ENCODE assay signal across 9 mouse cellular contexts in the genomic region with DNA sequence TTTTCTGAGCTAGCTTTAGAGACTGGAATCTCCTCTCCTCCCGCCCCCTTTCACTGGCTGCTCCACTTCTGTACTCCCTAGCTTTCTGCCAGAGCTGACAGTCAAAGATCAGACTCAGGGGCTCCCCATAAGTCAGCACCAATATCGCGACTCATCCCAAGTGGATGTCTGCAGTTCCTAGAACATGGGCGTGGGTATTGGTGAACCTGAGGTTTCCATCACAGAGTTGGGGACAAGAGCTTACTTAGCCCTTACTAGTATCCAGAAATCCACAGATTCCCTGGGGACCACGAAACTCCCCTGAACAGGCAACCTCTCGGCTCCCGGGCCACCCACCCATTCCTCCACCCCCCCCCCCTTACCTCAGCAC. TPM values are rescaled to one million over a fixed set of nuclear protein-coding genes. Genes with fewer than 3 reads are reported as not detected.
A peak's percentile ranks its signal among the peaks of the same experiment; 100 is the strongest.
DNase-seq lines count a peak whose midpoint lies in the region; ATAC-seq lines count a peak whose summit lies in the region.
"Had no signal": no experiment of that assay in that cellular context is flagged by ENCODE, and none has a peak within 500 bp of the region (broad histone marks: within the 10 kb centered on the region; RNA-seq: fewer than 3 reads in every experiment).

No protein-coding gene starts in this region.

- H3K9ac ChIP-seq in kidney, embryonic 15.5 days = no peak overlapping the region
- no peak overlapping the region for H3K9ac ChIP-seq in embryonic facial prominence, embryonic 15.5 days
- peak overlapping the region; percentile 81 for H3K9ac ChIP-seq in hindbrain, embryonic 16.5 days (ENCODE audit: low read depth, low read length)
- no peak overlapping the region; the same call in 1 of the 2 replicates for H3K9ac ChIP-seq in neural tube, embryonic 11.5 days (ENCODE audit: low read length)

- H3K4me3 ChIP-seq in kidney, embryonic 15.5 days (replicated peaks) = peak overlapping the region; percentile 47
- peak overlapping the region; percentile 49 for H3K4me3 ChIP-seq in embryonic facial prominence, embryonic 15.5 days (replicated peaks)
- H3K4me3 ChIP-seq in hindbrain, embryonic 16.5 days (ENCODE audit: low read length) = peak overlapping the region; percentile 70
- peak overlapping the region; percentile 54 for H3K4me3 ChIP-seq in neural tube, embryonic 11.5 days (ENCODE audit: low read depth, low read length)
- H3K4me3 ChIP-seq: erythroblast, embryonic 14.5 days had no signal

- H3K9me3 ChIP-seq in kidney, embryonic 15.5 days (replicated peaks) = no peaks in the 10 kb centered on the region
- no peaks in the 10 kb centered on the region for H3K9me3 ChIP-seq in embryonic facial prominence, embryonic 15.5 days (replicated peaks)
- H3K9me3 ChIP-seq in hindbrain, embryonic 16.5 days (ENCODE audit: control insufficient read depth, low read length) = no peaks in the 10 kb centered on the region
- no peaks in the 10 kb centered on the region for H3K9me3 ChIP-seq in neural tube, embryonic 11.5 days (ENCODE audit: control insufficient read depth, low read length)

- ATAC-seq in kidney, embryonic 15.5 days (replicated peaks; ENCODE audit: low FRiP score) = no peak; the same call in 1 of the 2 replicates
- 0 out of 2 replicates have a peak, but pooled peaks have one; percentile 13 for ATAC-seq in embryonic facial prominence, embryonic 15.5 days (ENCODE audit: insufficient number of reproducible peaks, low FRiP score, low TSS enrichment, low read depth)
- ATAC-seq in hindbrain, embryonic 16.5 days = peak; percentile 67
- 0 out of 2 replicates have a peak, but pooled peaks have one; percentile 6 for ATAC-seq in neural tube, embryonic 11.5 days (ENCODE audit: insufficient read depth, low FRiP score, low TSS enrichment)

- H3K36me3 ChIP-seq in kidney, embryonic 15.5 days = no peaks in the 10 kb centered on the region
- no peaks in the 10 kb centered on the region for H3K36me3 ChIP-seq in embryonic facial prominence, embryonic 15.5 days
- no peaks in the 10 kb centered on the region for H3K36me3 ChIP-seq in hindbrain, embryonic 16.5 days (ENCODE audit: control insufficient read depth, insufficient read depth, low read length)
- H3K36me3 ChIP-seq in neural tube, embryonic 11.5 days (ENCODE audit: control insufficient read depth, insufficient read depth, low read length) = no peaks in the 10 kb centered on the region

- H3K4me1 ChIP-seq in kidney, embryonic 15.5 days = peaks cover 26% of the 10 kb centered on the region
- peaks cover 17% of the 10 kb centered on the region; the same call in 1 of the 2 replicates for H3K4me1 ChIP-seq in embryonic facial prominence, embryonic 15.5 days
- H3K4me1 ChIP-seq in hindbrain, embryonic 16.5 days (ENCODE audit: control insufficient read depth, insufficient read depth, low read depth, low read length) = peaks cover 2% of the 10 kb centered on the region; the same call in 1 of the 2 replicates
- peaks cover 4% of the 10 kb centered on the region; the same call in 1 of the 2 replicates for H3K4me1 ChIP-seq in neural tube, embryonic 11.5 days (ENCODE audit: control insufficient read depth, insufficient read depth, low read length)

- peaks cover 51% of the 10 kb centered on the region for H3K27me3 ChIP-seq in kidney, embryonic 15.5 days
- peaks cover 44% of the 10 kb centered on the region for H3K27me3 ChIP-seq in embryonic facial prominence, embryonic 15.5 days
- H3K27me3 ChIP-seq in hindbrain, embryonic 16.5 days (replicated peaks; ENCODE audit: control insufficient read depth, insufficient read depth, low read length) = no peaks in the 10 kb centered on the region
- peaks cover 26% of the 10 kb centered on the region for H3K27me3 ChIP-seq in neural tube, embryonic 11.5 days (ENCODE audit: control insufficient read depth, insufficient read depth, low read length)

- 1% methylated on average over 7 of the region's 7 CpGs for WGBS in kidney, embryonic 15.5 days
- 3% methylated on average over 7 of the region's 7 CpGs for WGBS in embryonic facial prominence, embryonic 15.5 days
- 3% methylated on average over 7 of the region's 7 CpGs for WGBS in hindbrain, embryonic 16.5 days
- whole genome bisulfite sequencing in neural tube, embryonic 11.5 days = 3% methylated on average over 7 of the region's 7 CpGs

- no peak overlapping the region for H3K27ac ChIP-seq in kidney, embryonic 15.5 days
- no peak overlapping the region for H3K27ac ChIP-seq in embryonic facial prominence, embryonic 15.5 days (replicated peaks)
- H3K27ac ChIP-seq in hindbrain, embryonic 16.5 days (ENCODE audit: low read depth, low read length) = peak overlapping the region; percentile 85; the same call in 1 of the 2 replicates
- H3K27ac ChIP-seq in neural tube, embryonic 11.5 days (ENCODE audit: low read depth, low read length) = no peak overlapping the region

- DNase-seq in kidney, adult 8-10 months = no peak
- DNase-seq in neural tube, embryonic 11.5 days (ENCODE audit: low spot score) = peak; percentile 11
- DNase-seq in urinary bladder, postnatal 25 days (ENCODE audit: low spot score) = no peak
- DNase-seq in kidney, postnatal 14 days = no peak
- no peak for DNase-seq in kidney, adult 11 months

- H3K4me2 ChIP-seq in kidney, embryonic 15.5 days = peak overlapping the region; percentile 74
- peak overlapping the region; percentile 93 for H3K4me2 ChIP-seq in embryonic facial prominence, embryonic 15.5 days (replicated peaks)
- peak overlapping the region; percentile 78 for H3K4me2 ChIP-seq in hindbrain, embryonic 16.5 days (ENCODE audit: low read length)
- peak overlapping the region; percentile 92 for H3K4me2 ChIP-seq in neural tube, embryonic 11.5 days (ENCODE audit: low read depth)

RNA-seq across cellular contexts. Expression of gene Grm7, which starts 0.4 kb away (rescaled TPM):
- polyA plus RNA-seq in kidney, embryonic 15.5 days (2015; fragmentation: Nextera tagmentation; extraction: Ambion mirVana) = 5.0 and 7.2 TPM in 2 replicates
- polyA plus RNA-seq in embryonic facial prominence, embryonic 15.5 days (2015; fragmentation: Nextera tagmentation; extraction: Ambion mirVana) = 1.8 and 2.4 TPM in 2 replicates
- 38.8 and 42.3 TPM in 2 replicates for polyA plus RNA-seq in hindbrain, embryonic 16.5 days (2015; fragmentation: Nextera tagmentation; extraction: Ambion mirVana)
- 0.64 and 0.89 TPM in 2 replicates for polyA plus RNA-seq in neural tube, embryonic 11.5 days (2014; fragmentation: Nextera tagmentation; extraction: Ambion mirVana)
